Mouse (Mus musculus): Measurements from ENCODE around the gene Camk2g. TPM values are rescaled to one million over a fixed set of nuclear protein-coding genes. Genes with fewer than 3 reads are reported as not detected.
A peak's percentile ranks its signal among the peaks of the same experiment; 100 is the strongest.

The Camk2g gene
- total and polyA plus RNA-seq, 3 experiments, result 14.1 to 27.1 TPM; not detected in 1

GRCm38 (mm10) chr14:20767936-20768335, 26.0 kb downstream of the Camk2g start:
- Histone ChIP-seq H3K9ac (ENCODE audit: control insufficient read depth, low read depth, low read length, poor library complexity, severe bottlenecking) (no peak overlapping the region), H3K9me3 (replicated peaks; ENCODE audit: insufficient read depth, low read length) (no peaks in the 10 kb centered on the region), H3K79me2 (ENCODE audit: control insufficient read depth, insufficient read depth, low read length, poor library complexity) (no peaks in the 10 kb centered on the region), H3K4me3 (ENCODE audit: control insufficient read depth in 1 of 2, insufficient read depth in 1 of 2, low read depth in 2 of 2, low read length in 2 of 2) (no peak overlapping the region), H3K36me3 (ENCODE audit: control insufficient read depth in 1 of 2, insufficient read depth in 2 of 2, low read length in 2 of 2) (peaks cover 0 to 4% of the 10 kb centered on the region in 2 experiments; a peak in 2 of 4 replicates), H3K27me3 (ENCODE audit: control insufficient read depth in 1 of 2, insufficient read depth in 2 of 2, low read length in 2 of 2) (no peaks in the 10 kb centered on the region), H3K27ac (ENCODE audit: control insufficient read depth, low read depth, low read length) (no peak overlapping the region), H3K4me1 (ENCODE audit: control insufficient read depth in 1 of 2, insufficient read depth in 2 of 2, low read length in 2 of 2) (no peaks in the 10 kb centered on the region)
- TF ChIP-seq UBTF (IDR thresholded peaks at IDR 0.05; ENCODE audit: borderline replicate concordance, insufficient read depth, low read depth, low read length) (no peak), RCOR1 (IDR thresholded peaks at IDR 0.05; ENCODE audit: low read depth, low read length) (no peak), CHD2 (IDR thresholded peaks at IDR 0.05; ENCODE audit: low read length) (no peak), ZMIZ1 (IDR thresholded peaks at IDR 0.05; ENCODE audit: low read depth, low read length) (no peak), NRF1 (IDR thresholded peaks at IDR 0.05; ENCODE audit: insufficient read depth, low read depth, low read length, poor library complexity, severe bottlenecking) (no peak), RAD21 (IDR thresholded peaks at IDR 0.05; ENCODE audit: low read depth, low read length) (no peak), MYC (IDR thresholded peaks at IDR 0.05; ENCODE audit: low read depth, low read length) (no peak)
- DNase-seq (ENCODE audit: low read depth, low spot score), result no peak

- no peaks in the 10 kb centered on the region for H3K9me3 ChIP-seq (replicated peaks; ENCODE audit: insufficient read depth, low read length)
- H3K27me3 ChIP-seq (ENCODE audit: control insufficient read depth in 1 of 2, insufficient read depth in 2 of 2, low read length in 2 of 2), result no peaks in the 10 kb centered on the region
- no peaks in the 10 kb centered on the region for H3K4me1 ChIP-seq (ENCODE audit: control insufficient read depth in 1 of 2, insufficient read depth in 2 of 2, low read length in 2 of 2)
- DNase-seq (ENCODE audit: low read depth, low spot score), result peak; percentile 77
- no peaks in the 10 kb centered on the region for H3K79me2 ChIP-seq (ENCODE audit: control insufficient read depth, insufficient read depth, low read length, poor library complexity)
- no peak overlapping the region for H3K9ac ChIP-seq (ENCODE audit: control insufficient read depth, low read depth, low read length, poor library complexity, severe bottlenecking)
- no peak overlapping the region for H3K27ac ChIP-seq (ENCODE audit: control insufficient read depth, low read depth, low read length)
- no peak overlapping the region for H3K4me3 ChIP-seq (ENCODE audit: control insufficient read depth in 1 of 2, insufficient read depth in 1 of 2, low read depth in 2 of 2, low read length in 2 of 2)
- peaks cover 0 to 4% of the 10 kb centered on the region in 2 experiments; a peak in 2 of 4 replicates for H3K36me3 ChIP-seq (ENCODE audit: control insufficient read depth in 1 of 2, insufficient read depth in 2 of 2, low read length in 2 of 2)
- TF ChIP-seq ZNF384 (IDR thresholded peaks at IDR 0.05; ENCODE audit: low read depth, low read length) (no peak), POLR2A (IDR thresholded peaks at IDR 0.05; ENCODE audit: control insufficient read depth in 1 of 2, insufficient read depth in 1 of 2, low read depth in 1 of 2, low read length in 2 of 2, poor library complexity in 1 of 2) (no peak), EP300 (IDR thresholded peaks at IDR 0.05; ENCODE audit: low read depth in 1 of 2, low read length in 2 of 2) (no peak), CTCF (IDR thresholded peaks at IDR 0.05 in 2 of 3, conservative IDR thresholded peaks at IDR 0.05 in 1 of 3; ENCODE audit: control insufficient read depth in 1 of 3, insufficient read depth in 1 of 3, low read depth in 2 of 3, low read length in 3 of 3, poor library complexity in 1 of 3, severe bottlenecking in 1 of 3) (peak; percentile 87 to 93 (median 90)), CHD2 (IDR thresholded peaks at IDR 0.05; ENCODE audit: low read length) (no peak), MEF2A (IDR thresholded peaks at IDR 0.05; ENCODE audit: extremely low read depth, insufficient replicate concordance, low read depth, low read length, poor library complexity, severe bottlenecking) (no peak), TAL1 (IDR thresholded peaks at IDR 0.05; ENCODE audit: low read length) (no peak), ETS1 (IDR thresholded peaks at IDR 0.05; ENCODE audit: low read depth, low read length) (no peak), CHD1 (IDR thresholded peaks at IDR 0.05; ENCODE audit: low read depth, low read length) (no peak), RAD21 (IDR thresholded peaks at IDR 0.05; ENCODE audit: low read depth, low read length) (peak; percentile 61), ZC3H11A (IDR thresholded peaks at IDR 0.05; ENCODE audit: low read depth, low read length) (peak; percentile 55; the same call in 1 of the 2 replicates), USF2 (IDR thresholded peaks at IDR 0.05; ENCODE audit: borderline replicate concordance in 1 of 2, insufficient read depth in 1 of 2, low read depth in 1 of 2, low read length in 2 of 2) (no peak), MAZ (IDR thresholded peaks at IDR 0.05; ENCODE audit: low read depth, low read length) (no peak), NRF1 (IDR thresholded peaks at IDR 0.05; ENCODE audit: insufficient read depth, low read depth, low read length, poor library complexity, severe bottlenecking) (no peak), JUND (IDR thresholded peaks at IDR 0.05; ENCODE audit: low read depth, low read length) (no peak), ZKSCAN1 (IDR thresholded peaks at IDR 0.05; ENCODE audit: low read depth, low read length) (no peak), UBTF (IDR thresholded peaks at IDR 0.05; ENCODE audit: borderline replicate concordance, insufficient read depth, low read depth, low read length) (no peak), MAFK (IDR thresholded peaks at IDR 0.05; ENCODE audit: borderline replicate concordance, low read depth, low read length) (no peak), BHLHE40 (IDR thresholded peaks at IDR 0.05; ENCODE audit: borderline replicate concordance, low read depth, low read length) (0 out of 2 replicates have a peak, but pooled peaks have one; percentile 31), MYC (IDR thresholded peaks at IDR 0.05; ENCODE audit: low read depth, low read length) (no peak), RCOR1 (IDR thresholded peaks at IDR 0.05; ENCODE audit: low read depth, low read length) (no peak), TBP (IDR thresholded peaks at IDR 0.05; ENCODE audit: low read depth, low read length) (0 out of 2 replicates have a peak, but pooled peaks have one; percentile 19), POLR2AphosphoS2 (IDR thresholded peaks at IDR 0.05; ENCODE audit: low read length) (no peak), POLR2AphosphoS5 (IDR thresholded peaks at IDR 0.05; ENCODE audit: borderline replicate concordance, low read depth, low read length) (no peak), NELFE (IDR thresholded peaks at IDR 0.05; ENCODE audit: low read depth, low read length) (no peak), MAX (IDR thresholded peaks at IDR 0.05; ENCODE audit: low read length) (no peak), E2F4 (IDR thresholded peaks at IDR 0.05; ENCODE audit: borderline replicate concordance, low read depth, low read length) (no peak), KAT2A (conservative IDR thresholded peaks at IDR 0.05; ENCODE audit: low read depth, low read length) (no peak)
Measured at GRCm38 (mm10) chr14:20765642-20766258, 28.1 kb downstream of the Camk2g start.
